Mouse (Mus musculus): ENCODE measurements around the gene Adamtsl4. TPM values are rescaled to one million over a fixed set of nuclear protein-coding genes. Genes with fewer than 3 reads are reported as not detected.

Adamtsl4 gene
- polyA plus RNA-seq, 1 experiment from 2014 or later: 1.7 TPM

DNA sequence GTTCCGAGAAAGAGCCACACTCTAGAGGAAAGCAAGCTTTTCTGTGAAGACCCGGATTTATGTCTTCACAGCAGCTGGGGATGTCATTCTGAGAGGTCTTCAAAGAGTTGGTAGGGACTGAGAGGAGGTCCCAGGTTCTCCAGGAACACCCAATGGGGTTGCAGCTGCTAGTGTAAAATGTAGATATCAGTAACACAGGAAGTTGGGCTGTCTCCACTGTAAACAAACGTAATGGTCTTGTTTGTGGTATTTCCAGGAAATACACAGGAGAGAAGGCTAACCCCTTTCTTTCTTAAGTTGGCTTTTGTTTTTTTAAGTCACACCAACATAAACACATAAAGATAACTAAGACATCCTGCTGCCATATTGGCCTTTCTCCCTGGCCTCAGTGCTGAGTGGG is 34.7 kb upstream of the Adamtsl4 start:
- Histone ChIP-seq H3K36me3 (no peaks in the 10 kb centered on the region), H3K9me3 (no peaks in the 10 kb centered on the region), H3K4me2 (no peak overlapping the region), H3K4me1 (no peaks in the 10 kb centered on the region), H3K27me3 (no peaks in the 10 kb centered on the region), H3K9ac (no peak overlapping the region), H3K4me3 (no peak overlapping the region), H3K27ac (no peak overlapping the region)
- WGBS: 79% methylated on average over 3 of the region's 3 CpGs
- no peak for ATAC-seq (ENCODE audit: insufficient number of reproducible peaks, insufficient read depth, low FRiP score, low TSS enrichment, low read depth)

- no peak overlapping the region for H3K4me2 ChIP-seq
- H3K4me1 ChIP-seq: no peaks in the 10 kb centered on the region
- H3K36me3 ChIP-seq: peaks cover 7% of the 10 kb centered on the region; the same call in 1 of the 2 replicates
- no peak overlapping the region for H3K27ac ChIP-seq
- no peak overlapping the region for H3K9ac ChIP-seq
- H3K27me3 ChIP-seq: no peaks in the 10 kb centered on the region
- peaks cover 3% of the 10 kb centered on the region; the same call in 1 of the 2 replicates for H3K9me3 ChIP-seq
- 90% methylated on average over 2 of the region's 2 CpGs for WGBS
- no peak for ATAC-seq (ENCODE audit: insufficient number of reproducible peaks, insufficient read depth, low FRiP score, low TSS enrichment, low read depth)
- H3K4me3 ChIP-seq: no peak overlapping the region
These were observed 30.4 kb upstream of the Adamtsl4 start for GRCm38 (mm10) chr3:95718153-95718552.

- no peak overlapping the region for H3K4me3 ChIP-seq
- ATAC-seq (ENCODE audit: insufficient number of reproducible peaks, insufficient read depth, low FRiP score, low TSS enrichment, low read depth): no peak
- WGBS: 79% methylated on average over 1 of the region's 1 CpGs
- H3K36me3 ChIP-seq: peaks cover 11% of the 10 kb centered on the region; the same call in 1 of the 2 replicates
- H3K9me3 ChIP-seq: peaks cover 7% of the 10 kb centered on the region; the same call in 1 of the 2 replicates
- H3K27me3 ChIP-seq: no peaks in the 10 kb centered on the region
- H3K9ac ChIP-seq: no peak overlapping the region
- H3K4me1 ChIP-seq: no peaks in the 10 kb centered on the region
- H3K27ac ChIP-seq: no peak overlapping the region
- H3K4me2 ChIP-seq: no peak overlapping the region
These were observed 28.4 kb upstream of the Adamtsl4 start for GRCm38 (mm10) chr3:95716075-95716474.

DNA sequence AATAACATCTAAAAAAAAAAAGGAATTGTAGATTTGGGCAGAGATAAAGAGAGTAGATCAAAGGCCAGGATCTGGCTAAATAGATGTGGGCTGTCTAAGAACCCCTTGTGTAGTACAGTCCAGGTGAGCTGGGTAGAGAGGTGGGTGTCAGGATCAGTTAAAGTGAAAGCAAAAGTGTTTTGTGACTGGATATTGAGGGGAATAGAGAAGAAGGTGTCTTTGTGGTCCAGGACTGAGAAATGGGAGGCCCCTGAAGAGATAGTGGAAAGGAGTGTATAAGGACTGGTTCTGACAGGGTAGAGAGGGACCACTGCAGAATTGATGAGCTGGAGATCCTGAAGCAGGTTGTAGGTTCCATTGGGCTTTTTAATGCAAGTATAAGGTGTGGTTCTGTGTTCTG is 22.2 kb upstream of the Adamtsl4 start:
- no peak for ATAC-seq (ENCODE audit: insufficient number of reproducible peaks, insufficient read depth, low FRiP score, low TSS enrichment, low read depth)
- peaks cover 11% of the 10 kb centered on the region; the same call in 1 of the 2 replicates for H3K36me3 ChIP-seq
- H3K4me1 ChIP-seq: no peaks in the 10 kb centered on the region
- H3K4me3 ChIP-seq: no peak overlapping the region
- H3K27ac ChIP-seq: no peak overlapping the region
- no peaks in the 10 kb centered on the region for H3K27me3 ChIP-seq
- no peak overlapping the region for H3K9ac ChIP-seq
- H3K4me2 ChIP-seq: no peak overlapping the region
- peaks cover 7% of the 10 kb centered on the region; the same call in 1 of the 2 replicates for H3K9me3 ChIP-seq

GRCm38 (mm10) chr3:95709044-95709443 is 21.3 kb upstream of the Adamtsl4 start:
- ATAC-seq (ENCODE audit: insufficient number of reproducible peaks, insufficient read depth, low FRiP score, low TSS enrichment, low read depth): no peak
- 90% methylated on average over 4 of the region's 4 CpGs for WGBS
- Histone ChIP-seq H3K36me3 (peaks cover 7% of the 10 kb centered on the region; the same call in 1 of the 2 replicates), H3K4me2 (no peak overlapping the region), H3K27ac (no peak overlapping the region), H3K9ac (no peak overlapping the region), H3K27me3 (no peaks in the 10 kb centered on the region), H3K4me3 (no peak overlapping the region), H3K4me1 (no peaks in the 10 kb centered on the region), H3K9me3 (peaks cover 7% of the 10 kb centered on the region; the same call in 1 of the 2 replicates)

GRCm38 (mm10) chr3:95707497-95707896 is 19.8 kb upstream of the Adamtsl4 start:
- Histone ChIP-seq H3K9me3 (no peaks in the 10 kb centered on the region), H3K4me3 (no peak overlapping the region), H3K4me1 (no peaks in the 10 kb centered on the region), H3K27ac (no peak overlapping the region), H3K27me3 (no peaks in the 10 kb centered on the region), H3K9ac (no peak overlapping the region), H3K4me2 (no peak overlapping the region), H3K36me3 (no peaks in the 10 kb centered on the region)
- no peak for ATAC-seq (ENCODE audit: insufficient number of reproducible peaks, insufficient read depth, low FRiP score, low TSS enrichment, low read depth)
- 72% methylated on average over 7 of the region's 7 CpGs for WGBS

DNA sequence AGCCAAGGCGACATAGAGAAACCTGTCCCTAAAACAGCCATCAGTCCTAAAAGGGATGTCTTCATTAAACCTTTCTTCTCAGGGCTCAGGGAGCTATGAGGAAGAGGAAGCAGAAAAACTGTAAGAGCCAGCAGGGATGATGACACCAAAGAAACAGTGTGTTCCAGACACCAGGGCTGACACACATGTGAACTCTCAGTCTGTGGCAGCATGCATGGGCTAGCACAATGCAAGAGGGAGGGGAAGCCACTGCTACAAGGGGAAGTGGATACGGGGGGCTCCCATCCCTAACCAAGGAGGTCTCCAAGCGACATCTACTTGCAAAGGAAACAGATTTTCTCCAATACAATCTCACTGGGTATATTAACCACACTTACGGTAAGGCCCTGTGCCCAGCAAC is 18.6 kb upstream of the Adamtsl4 start:
- ATAC-seq (ENCODE audit: insufficient number of reproducible peaks, insufficient read depth, low FRiP score, low TSS enrichment, low read depth): no peak
- WGBS: 87% methylated on average over 4 of the region's 4 CpGs

DNA sequence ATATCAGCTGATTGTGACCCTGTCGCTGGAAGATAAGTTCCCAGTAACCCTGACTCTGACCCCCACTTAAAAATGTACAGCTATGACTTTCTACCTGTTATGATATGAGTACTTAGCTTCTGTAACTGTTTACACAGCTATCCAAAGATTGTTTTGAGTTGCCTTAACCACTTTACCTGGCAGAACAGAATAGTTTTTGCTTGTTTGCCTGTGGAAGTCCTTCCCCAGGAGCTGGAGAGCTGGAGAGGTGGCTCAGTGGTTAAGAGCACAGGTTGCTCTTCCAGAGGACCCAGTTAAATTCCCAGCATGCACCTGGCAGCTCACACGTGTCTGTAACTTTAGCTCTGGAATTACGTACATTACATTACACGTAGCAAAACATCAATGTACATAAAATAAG is 16.9 kb upstream of the Adamtsl4 start:
- no peak for ATAC-seq (ENCODE audit: insufficient number of reproducible peaks, insufficient read depth, low FRiP score, low TSS enrichment, low read depth)
- Histone ChIP-seq H3K4me3 (no peak overlapping the region), H3K9me3 (no peaks in the 10 kb centered on the region), H3K27ac (no peak overlapping the region), H3K9ac (no peak overlapping the region), H3K4me1 (peaks cover 18% of the 10 kb centered on the region), H3K36me3 (no peaks in the 10 kb centered on the region), H3K27me3 (no peaks in the 10 kb centered on the region), H3K4me2 (no peak overlapping the region)
- WGBS: 87% methylated on average over 4 of the region's 4 CpGs

More for the DNA sequence above, 18.6 kb upstream of the Adamtsl4 start:
- no peak overlapping the region for H3K4me3 ChIP-seq
- H3K4me2 ChIP-seq: no peak overlapping the region
- H3K36me3 ChIP-seq: no peaks in the 10 kb centered on the region
- H3K9me3 ChIP-seq: no peaks in the 10 kb centered on the region
- peaks cover 11% of the 10 kb centered on the region for H3K4me1 ChIP-seq
- H3K27ac ChIP-seq: no peak overlapping the region
- no peak overlapping the region for H3K9ac ChIP-seq
- H3K27me3 ChIP-seq: no peaks in the 10 kb centered on the region

GRCm38 (mm10) chr3:95703276-95703675 is 15.6 kb upstream of the Adamtsl4 start:
- ATAC-seq (ENCODE audit: insufficient number of reproducible peaks, insufficient read depth, low FRiP score, low TSS enrichment, low read depth): no peak
- no peaks in the 10 kb centered on the region for H3K36me3 ChIP-seq
- WGBS: 88% methylated on average over 3 of the region's 3 CpGs

GRCm38 (mm10) chr3:95701877-95702540 is 14.3 kb upstream of the Adamtsl4 start:
- peak overlapping the region; percentile 84 for H3K27ac ChIP-seq
- H3K4me1 ChIP-seq: peaks cover 18% of the 10 kb centered on the region
- H3K9ac ChIP-seq: peak overlapping the region; percentile 72
- WGBS: 5% methylated on average over 24 of the region's 24 CpGs
- no peaks in the 10 kb centered on the region for H3K36me3 ChIP-seq
- H3K27me3 ChIP-seq: no peaks in the 10 kb centered on the region
- H3K9me3 ChIP-seq: no peaks in the 10 kb centered on the region
- H3K4me2 ChIP-seq: peak overlapping the region; percentile 70
- peak overlapping the region; percentile 38 for H3K4me3 ChIP-seq
- peak; percentile 84 for ATAC-seq (ENCODE audit: insufficient number of reproducible peaks, insufficient read depth, low FRiP score, low TSS enrichment, low read depth)

More at GRCm38 (mm10) chr3:95703276-95703675, 15.6 kb upstream of the Adamtsl4 start:
- Histone ChIP-seq H3K9ac (no peak overlapping the region), H3K9me3 (no peaks in the 10 kb centered on the region), H3K4me3 (no peak overlapping the region), H3K4me1 (peaks cover 18% of the 10 kb centered on the region), H3K4me2 (no peak overlapping the region), H3K27me3 (no peaks in the 10 kb centered on the region), H3K27ac (no peak overlapping the region)

DNA sequence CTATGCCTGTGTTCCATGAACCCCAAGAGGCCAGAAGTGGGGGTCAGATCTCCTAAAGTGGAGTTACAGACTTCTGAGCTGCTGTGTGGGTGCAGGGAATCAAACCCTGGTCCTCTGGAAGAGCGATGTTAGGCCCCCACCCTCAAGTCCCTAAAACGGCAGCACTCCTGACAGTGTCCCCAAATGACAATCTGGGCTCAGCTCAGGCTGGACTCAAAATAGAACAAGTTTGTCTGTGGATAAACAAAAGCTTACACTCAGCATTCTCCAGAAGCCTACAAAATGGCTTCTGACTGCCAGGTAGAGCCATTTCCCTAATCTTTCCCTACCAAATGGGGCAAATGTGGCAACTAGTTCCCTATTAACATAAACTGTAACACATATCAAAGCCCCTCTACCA is 13.4 kb upstream of the Adamtsl4 start:
- 72% methylated on average over 2 of the region's 2 CpGs for WGBS
- peak overlapping the region; percentile 84; the same call in 1 of the 2 replicates for H3K27ac ChIP-seq
- no peaks in the 10 kb centered on the region for H3K27me3 ChIP-seq
- H3K4me3 ChIP-seq: no peak overlapping the region
- no peak for ATAC-seq (ENCODE audit: insufficient number of reproducible peaks, insufficient read depth, low FRiP score, low TSS enrichment, low read depth)
- no peaks in the 10 kb centered on the region for H3K36me3 ChIP-seq
- no peak overlapping the region for H3K9ac ChIP-seq
- no peak overlapping the region for H3K4me2 ChIP-seq
- H3K4me1 ChIP-seq: peaks cover 26% of the 10 kb centered on the region
- no peaks in the 10 kb centered on the region for H3K9me3 ChIP-seq

GRCm38 (mm10) chr3:95700233-95700681 is 12.5 kb upstream of the Adamtsl4 start:
- 0 out of 2 replicates have a peak, but pooled peaks have one; percentile 12 for ATAC-seq (ENCODE audit: insufficient number of reproducible peaks, insufficient read depth, low FRiP score, low TSS enrichment, low read depth)
- Histone ChIP-seq H3K27me3 (no peaks in the 10 kb centered on the region), H3K4me2 (no peak overlapping the region), H3K27ac (no peak overlapping the region), H3K36me3 (no peaks in the 10 kb centered on the region), H3K4me1 (peaks cover 35% of the 10 kb centered on the region), H3K9ac (peak overlapping the region; percentile 11; the same call in 1 of the 2 replicates), H3K4me3 (no peak overlapping the region), H3K9me3 (no peaks in the 10 kb centered on the region)
- WGBS: 50% methylated on average over 6 of the region's 6 CpGs

Data from embryonic facial prominence, embryonic 13.5 days (tissue).